Mouse (Mus musculus): ENCODE results near the gene Zfp956. TPM values are rescaled to one million over a fixed set of nuclear protein-coding genes. Genes with fewer than 3 reads are reported as not detected.

The Zfp956 gene
- 10 to 100 TPM; 22.2 to 25.7 TPM for total RNA-seq (2021)
- long read RNA-seq, transcript Zfp956-201 (5 exons, 2,761 nt), result major isoform, 14 of 17 reads
- long read RNA-seq, partial matches to known transcripts, result 0 of 17 reads
- long read RNA-seq, other reads (novel, unspliced or antisense), result 3 of 17 reads

DNA sequence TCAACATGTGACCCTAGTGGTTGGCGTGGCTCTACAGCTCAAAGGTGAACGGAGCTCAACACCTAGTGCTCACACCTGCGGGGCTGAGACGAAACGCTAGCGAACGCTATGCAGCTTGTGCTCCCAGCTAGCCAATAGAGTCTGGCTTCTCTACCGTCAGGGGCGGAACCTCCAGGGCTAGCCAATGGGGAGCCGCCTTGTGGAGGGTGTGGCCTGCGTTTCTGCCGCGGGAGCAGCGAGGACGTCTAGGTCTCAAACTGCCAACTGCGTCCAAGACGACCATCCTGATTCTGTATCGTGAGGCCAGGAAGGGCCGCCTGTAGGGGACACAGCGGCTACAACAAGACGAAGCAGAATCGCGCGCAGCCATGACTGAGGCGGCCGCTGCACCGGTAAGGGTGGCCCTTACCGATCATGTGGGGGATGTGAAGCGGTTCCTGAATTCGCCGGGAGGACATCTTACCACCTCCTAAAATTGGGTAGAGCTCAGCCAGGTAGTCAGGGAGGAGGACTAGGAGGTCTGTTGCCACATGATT lies at the start of gene Zfp956:
Gene Zfp956, plus strand, starts transcription at position 200 of the 536 bp plus-strand sequence.
- peak; percentile 92 to 96 for DNase-seq (ENCODE audit: low spot score in 2 of 2)

DNA sequence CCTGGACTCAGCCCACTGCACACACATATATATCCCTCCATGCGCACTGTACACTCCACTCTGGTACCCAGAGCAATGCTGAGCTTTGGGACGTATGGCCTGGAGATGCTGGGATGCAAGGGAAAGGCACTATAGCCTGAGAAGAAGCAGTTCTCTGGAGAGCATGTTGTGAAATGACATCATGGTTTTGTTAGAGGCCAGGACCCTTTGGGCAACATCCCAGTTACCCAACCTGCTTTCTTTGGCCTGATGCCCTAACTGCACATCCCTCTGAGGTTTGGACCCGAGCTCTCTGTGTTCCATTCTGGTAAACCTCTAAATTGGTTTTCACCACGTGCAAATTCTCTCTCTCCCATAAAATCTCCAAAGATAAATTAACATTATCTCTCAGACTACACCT lies 49.6 kb upstream of the Zfp956 start:
- no peak for DNase-seq (ENCODE audit: low spot score in 2 of 2)

DNA sequence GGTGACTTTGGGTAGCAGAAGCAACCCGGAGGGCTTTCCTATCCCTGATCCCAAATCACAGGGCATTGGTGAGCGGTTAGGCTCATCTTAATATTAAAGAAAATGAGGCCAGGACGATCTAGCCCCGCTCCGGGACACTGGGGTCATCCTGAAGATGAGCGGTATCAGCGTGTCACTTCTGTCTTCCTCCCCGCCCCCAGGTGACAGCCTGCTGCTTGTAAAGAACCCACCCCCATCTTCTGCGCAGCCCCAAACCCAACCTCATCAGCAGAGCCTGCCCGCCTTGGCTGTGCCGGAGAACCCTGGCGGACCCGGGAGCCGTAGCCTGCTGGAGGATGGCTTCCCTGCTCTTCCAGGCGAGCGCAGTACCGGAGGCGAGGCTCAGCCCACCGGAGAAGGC lies 48.8 kb upstream of the Zfp956 start:
- no peak for DNase-seq (ENCODE audit: low spot score in 2 of 2)

DNA sequence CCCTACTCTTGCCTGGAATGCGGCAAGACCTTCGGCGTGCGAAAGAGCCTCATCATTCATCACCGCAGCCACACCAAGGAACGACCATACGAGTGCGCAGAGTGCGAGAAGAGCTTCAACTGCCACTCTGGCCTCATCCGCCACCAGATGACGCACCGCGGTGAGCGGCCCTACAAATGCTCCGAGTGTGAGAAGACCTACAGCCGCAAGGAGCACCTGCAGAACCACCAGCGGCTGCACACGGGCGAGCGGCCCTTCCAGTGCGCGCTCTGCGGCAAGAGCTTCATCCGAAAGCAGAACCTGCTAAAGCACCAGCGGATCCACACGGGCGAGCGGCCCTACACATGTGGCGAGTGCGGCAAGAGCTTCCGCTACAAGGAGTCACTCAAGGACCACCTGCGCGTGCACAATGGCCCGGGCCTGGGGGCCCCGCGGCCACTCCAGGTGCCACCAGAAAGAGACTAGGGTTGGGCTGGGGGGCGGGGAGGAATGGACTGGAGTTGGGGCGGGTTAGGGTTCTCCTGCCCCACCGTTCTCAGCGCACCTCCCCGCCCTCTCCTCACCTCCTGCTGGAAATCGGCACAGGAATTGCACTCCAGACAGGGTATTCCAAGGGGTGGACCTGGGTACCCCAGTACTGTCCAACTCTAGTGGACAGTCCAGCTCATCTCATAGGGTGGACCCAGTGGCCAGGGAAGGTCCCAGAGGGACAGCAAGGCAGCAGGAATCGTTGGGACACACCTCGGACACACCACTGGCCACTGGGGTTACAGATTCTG lies 48.1 kb upstream of the Zfp956 start:
- DNase-seq (ENCODE audit: low spot score in 2 of 2), result no peak

DNA sequence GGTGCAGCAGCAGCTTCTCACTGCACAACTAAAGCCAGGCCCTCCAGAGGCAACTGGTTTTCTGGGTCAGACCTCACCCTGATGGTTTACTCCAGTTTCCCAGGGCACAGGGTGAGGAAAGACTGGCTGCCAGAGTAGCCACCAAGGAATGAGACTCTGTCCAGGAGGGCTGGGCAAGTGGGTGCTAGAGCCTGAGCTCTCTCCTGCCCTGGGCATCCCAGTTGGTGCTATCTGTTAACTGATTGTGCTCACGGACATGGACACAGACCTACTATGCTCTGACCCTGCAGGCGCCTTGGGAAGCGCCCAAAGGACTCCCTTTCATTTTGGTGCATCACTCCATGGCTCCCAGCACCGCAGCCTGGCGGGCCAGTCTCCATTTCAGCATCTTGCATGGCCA lies 46.9 kb upstream of the Zfp956 start:
- DNase-seq (ENCODE audit: low spot score in 2 of 2), result no peak

DNA sequence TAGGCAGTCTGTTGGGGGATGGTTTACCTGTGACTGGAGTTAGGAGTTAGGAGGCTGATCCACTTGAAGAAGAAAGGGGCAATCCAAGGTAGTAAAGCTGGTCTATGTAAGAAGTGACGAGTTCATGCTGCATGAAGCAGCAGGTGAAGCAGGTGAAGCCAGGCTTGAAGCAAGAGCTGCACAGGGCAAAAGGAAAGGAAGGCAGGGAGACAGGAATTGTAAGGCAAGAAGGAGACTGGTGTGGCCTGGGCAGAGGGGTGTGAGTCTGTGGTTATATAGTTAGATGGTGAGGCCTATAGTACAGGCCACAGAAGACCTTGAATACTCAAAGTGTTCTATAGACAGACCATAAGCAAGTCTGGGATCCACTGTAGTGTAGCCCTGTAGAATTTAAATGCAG lies 44.2 kb upstream of the Zfp956 start:
- no peak for DNase-seq (ENCODE audit: low spot score in 2 of 2)

DNA sequence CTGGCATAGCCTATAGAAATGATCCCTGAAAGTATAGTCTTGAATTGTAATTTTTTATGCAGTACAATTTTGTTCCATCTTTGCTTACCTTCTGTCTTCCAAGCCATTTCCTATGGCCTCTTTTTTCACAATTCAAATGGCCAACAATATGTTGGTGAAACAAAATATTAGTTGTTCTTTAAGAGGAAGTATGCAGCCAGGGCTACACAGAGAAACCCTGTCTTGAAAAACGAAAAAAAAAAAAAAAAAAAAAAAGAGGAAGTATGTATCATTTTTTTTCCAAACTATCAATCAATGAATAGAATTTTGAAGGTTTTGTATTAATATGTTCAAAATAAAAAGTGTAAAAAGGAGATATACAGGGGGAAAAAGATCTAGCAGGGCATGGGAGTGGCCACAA lies 41.5 kb upstream of the Zfp956 start:
- DNase-seq (ENCODE audit: low spot score in 2 of 2), result no peak

DNA sequence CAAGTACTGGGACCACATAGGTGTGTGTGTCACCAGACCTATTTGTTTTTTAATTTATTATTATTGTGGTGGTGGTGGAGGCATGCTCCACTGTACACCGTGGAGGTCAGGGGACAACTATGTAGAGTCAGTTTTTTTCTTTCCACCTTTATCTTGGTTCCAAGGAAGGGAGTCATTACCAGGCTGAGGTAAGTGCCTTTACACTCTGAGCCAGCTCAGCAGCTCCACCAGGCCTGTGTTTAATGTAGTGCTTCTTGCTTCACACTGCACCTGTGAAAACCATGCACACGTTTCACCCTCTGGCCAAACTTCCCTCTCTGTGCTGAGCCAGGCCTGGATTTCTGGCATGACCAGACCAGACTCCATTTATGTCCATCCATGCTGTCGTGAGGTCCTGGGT lies 40.2 kb upstream of the Zfp956 start:
- DNase-seq (ENCODE audit: low spot score in 2 of 2), result no peak

DNA sequence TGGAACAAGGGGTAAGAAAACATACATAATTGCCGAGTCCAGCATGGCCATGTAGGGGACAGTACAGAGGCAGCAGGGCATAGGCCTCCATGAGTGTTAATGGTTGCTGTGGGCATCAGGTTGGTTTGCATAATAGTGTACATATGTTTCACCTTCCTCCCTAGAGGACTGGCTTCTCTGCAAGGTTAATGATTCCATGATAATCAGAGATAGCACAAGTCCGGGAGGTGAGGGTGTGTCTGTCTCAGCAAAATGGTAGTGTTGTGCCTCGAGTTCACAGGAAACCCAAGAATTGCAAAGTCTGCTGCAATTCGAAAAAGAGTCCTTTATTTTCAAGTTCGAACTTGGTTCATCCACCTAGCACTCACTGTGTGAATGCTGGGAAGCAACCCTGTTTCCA lies 36.1 kb upstream of the Zfp956 start:
- no peak for DNase-seq (ENCODE audit: low spot score in 2 of 2)

DNA sequence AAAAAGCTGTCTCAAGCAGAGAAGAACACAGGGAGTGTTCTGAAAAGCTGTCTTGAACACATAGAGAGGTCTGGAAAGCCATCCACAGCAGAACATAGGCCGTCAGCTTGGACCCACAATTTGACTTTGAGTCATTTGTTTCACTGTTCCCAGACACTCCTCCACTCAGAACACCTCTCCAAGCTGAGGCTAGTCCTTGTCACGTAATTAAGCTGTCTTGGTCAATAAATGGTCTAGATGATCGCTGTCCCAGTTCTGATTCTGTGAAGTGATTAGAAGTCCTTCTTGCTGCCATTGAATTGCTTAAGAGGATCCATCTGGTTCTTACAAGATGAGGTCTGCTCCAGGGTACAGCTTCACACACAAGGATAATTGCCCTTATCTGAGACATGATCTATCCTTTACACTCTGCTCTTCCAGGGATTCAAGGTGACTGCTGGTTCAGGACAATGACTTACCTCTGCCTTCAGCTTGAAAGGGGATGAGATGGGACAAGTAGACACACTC lies 34.4 kb upstream of the Zfp956 start:
- DNase-seq (ENCODE audit: low spot score in 2 of 2), result no peak

DNA sequence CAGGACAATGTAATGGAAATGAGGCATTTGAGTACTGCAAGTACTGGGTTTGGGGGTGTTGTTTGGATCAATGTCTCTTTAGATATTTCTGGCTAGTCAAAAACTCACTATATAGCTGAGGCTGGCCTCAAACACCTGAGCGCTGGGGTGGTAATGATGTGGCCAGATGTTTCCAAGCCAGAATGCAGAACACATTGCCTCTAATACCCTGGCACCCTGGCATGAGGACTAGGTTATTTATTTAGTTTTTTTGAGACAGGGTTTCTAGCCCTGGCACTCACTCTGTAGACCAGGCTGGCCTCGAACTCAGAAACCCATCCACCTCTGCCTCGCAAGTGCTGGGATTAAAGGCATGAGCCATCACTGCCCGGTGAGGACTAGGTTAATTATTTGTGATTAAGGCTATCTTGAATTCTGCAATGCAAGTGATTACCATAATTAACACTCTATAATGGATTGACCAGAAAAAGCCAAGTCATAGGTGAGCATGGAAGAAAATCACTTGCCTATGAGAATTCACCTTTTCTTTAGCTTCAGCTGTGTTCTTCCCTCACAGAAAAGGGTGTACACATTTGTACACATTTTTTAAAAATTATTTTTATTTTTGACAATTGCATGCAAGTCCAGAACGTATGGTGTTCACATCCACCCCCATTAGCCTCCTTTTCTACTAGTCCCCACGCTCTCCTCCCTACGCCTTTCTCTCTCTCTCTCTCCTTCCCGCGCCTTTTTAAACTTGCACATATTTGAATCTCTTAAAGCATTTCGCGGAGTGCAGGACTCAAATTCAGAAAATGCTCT lies 33.3 kb upstream of the Zfp956 start:
- no peak for DNase-seq (ENCODE audit: low spot score in 2 of 2)

DNA sequence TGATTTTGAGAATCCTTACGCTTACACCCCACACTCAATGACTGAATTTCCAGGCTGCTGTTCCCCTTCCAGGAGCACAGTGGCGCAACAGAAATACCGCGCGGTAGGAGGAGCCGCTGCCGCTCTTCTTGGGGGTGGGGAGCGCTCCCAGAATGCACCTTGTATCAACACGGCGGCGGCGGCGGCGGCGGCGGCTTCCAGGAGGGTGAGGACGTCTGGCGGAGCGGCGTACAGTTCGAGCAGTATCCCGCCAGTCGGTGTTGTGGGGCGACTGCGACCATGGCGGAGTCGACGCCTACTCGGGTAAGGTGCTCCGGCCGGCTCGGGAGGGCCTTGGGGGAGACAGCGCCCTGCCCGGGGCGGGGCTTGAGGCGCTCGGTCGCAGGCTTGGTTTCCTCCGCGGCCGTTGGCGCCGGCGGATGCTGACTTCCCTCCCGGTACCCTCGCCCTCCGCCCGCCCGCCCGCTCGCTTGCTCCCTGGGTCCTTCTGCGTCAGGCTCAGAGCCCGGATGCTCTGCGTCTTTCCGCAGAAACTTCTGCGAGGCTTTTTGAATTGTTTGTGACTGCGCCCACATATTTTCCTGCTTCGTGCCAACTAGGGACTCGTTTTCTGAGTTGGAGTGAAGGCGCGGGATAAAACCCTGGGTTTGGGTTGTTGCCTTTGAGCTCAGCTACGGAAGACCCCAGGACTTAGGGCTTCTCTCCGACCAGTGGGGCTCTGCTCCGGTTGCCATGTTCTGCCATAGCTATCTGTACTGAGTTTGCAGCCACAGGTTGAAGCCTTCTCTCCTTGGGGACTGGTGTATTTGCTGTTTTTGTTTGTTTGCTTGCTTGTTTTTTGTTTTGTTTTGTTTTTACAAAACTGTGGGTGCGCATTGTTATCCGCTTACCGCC lies 32.5 kb upstream of the Zfp956 start, which contains the start of gene Zfp212:
Gene Zfp212, plus strand, starts transcription at position 30 of the 894 bp plus-strand sequence.
- DNase-seq (ENCODE audit: low spot score in 2 of 2), result peak; percentile 88 to 93

DNA sequence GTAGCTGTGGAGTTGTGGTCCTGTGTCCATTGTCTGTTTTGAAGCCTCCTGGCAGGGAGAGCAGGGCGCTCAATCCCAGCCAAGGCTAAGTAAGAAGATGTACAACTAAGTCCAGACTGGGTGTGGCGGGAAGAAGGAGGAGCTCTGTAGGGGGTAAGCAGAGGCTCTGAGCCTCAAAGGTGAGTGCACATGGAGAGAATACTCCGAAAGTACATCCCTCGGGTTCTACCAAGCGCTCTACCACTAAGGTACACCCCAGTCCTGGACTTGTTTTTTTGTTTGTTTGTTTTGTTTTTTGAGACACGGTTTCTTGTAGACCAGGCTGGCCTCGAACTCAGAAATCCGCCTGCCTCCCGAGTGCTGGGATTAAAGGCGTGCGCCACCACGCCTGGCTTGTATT lies 10.7 kb upstream of the Zfp956 start:
- no peak for DNase-seq (ENCODE audit: low spot score in 2 of 2)

DNA sequence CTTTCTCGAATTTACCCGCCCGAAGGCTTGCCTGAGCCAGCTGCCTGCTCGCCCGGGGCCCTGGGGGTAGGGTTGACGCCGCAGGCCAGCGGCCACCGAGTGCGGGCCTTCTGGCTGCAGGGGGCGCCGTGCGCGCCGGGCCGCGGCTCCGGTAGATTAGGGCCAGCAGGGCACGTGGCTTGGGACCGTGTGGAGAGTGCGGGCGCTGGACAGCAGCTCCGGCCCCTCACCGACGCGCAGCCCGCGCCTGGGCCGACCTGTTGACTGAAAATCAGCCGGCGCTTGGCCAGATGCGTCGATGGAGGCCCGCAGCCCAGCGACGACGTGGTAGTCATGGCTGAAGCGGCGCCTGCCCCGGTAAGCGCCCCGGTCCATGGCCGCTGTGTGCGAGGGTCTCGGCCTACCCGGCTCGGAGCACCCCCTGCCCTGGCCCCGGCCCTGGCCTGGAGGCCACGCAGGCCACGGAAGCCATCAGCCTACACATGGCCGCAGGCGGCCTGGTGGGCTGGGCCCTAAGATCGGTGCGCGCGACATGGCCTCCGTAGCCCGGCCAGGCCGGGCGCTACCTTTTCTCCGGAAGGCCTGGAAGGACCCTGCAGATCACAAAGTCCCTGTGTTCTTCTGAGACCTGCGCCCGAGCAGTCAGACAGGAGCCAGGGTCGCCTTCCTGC lies 10.0 kb upstream of the Zfp956 start:
- DNase-seq (ENCODE audit: low spot score in 2 of 2), result peak in 1 of 2 experiments; percentile 48

DNA sequence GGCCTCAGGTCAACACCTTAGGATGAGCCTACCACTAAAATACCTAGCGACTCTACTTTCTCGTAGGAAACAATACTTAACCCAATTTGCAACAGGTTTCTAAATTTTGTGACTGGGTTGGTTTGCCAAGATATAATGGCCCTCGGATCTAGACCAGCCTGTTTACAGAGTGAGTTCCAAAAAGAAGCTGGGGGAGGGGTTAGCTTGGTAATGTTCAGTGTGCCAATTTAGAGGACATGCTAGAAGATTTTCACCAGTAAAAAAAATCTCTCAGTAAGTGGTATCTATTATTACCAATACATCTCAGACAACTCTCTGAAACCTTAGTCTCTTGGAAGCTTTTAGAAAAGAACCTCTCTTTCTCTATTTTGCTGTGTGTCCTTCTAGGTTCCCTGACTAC lies 9.5 kb upstream of the Zfp956 start:
- no peak for DNase-seq (ENCODE audit: low spot score in 2 of 2)

DNA sequence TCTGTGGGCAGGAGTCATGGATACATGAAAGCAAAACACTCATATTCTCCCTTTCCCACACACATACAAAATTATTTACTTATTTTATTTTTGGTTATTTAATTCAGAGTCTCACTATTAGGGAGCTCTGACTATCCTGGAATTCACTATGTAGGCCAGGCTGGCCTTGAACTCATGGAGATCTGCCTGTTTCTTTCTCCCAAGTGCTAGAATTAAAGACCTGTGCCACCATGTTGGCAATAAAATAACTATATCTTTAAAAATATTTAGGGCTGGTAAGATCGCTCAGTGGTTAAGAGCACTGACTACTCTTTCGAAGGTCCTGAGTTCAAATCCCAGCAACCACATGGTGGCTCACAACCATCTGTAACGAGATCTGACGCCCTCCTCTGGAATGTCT lies 5.8 kb upstream of the Zfp956 start:
- DNase-seq (ENCODE audit: low spot score in 2 of 2), result no peak

DNA sequence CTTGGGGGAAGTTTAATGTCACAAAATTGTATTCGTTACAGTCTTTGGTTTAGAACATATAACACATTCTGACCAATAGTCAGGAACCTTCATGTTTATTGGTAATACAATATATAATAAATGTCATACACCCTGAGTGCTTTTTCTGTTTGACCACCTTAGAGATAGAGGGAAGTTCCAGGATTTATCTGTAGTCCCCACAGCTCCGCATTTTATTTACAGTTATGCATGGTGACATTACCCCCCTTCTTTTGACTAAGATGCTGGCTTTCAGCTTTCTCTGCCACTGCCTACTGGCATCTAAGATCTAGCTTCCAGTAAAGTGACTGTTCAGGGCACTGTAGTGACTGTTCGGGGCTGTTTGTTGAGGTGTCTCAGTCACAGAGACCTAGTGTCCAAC lies 1.2 kb downstream of the Zfp956 start:
- no peak for DNase-seq (ENCODE audit: low spot score in 2 of 2)

DNA sequence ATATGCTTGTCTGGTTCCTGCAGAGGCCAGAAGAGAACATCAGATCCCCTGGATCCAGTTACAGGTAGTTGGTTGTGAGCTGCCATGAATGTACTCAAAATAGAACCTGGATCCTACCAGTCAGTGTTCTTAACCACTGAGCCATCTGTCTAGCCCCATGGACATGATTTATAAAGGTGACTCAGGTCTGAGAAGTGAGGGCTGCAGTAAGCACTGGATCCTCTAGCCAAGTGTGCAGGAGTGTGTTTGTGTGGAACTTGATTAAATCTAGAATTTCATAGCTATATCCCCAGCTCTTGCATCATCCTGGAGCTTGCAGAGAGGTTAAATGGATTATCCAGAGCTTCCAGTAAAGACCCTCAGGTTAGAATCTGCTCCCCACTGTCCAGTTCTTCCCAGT lies 4.6 kb downstream of the Zfp956 start:
- DNase-seq (ENCODE audit: low spot score in 2 of 2), result no peak

DNA sequence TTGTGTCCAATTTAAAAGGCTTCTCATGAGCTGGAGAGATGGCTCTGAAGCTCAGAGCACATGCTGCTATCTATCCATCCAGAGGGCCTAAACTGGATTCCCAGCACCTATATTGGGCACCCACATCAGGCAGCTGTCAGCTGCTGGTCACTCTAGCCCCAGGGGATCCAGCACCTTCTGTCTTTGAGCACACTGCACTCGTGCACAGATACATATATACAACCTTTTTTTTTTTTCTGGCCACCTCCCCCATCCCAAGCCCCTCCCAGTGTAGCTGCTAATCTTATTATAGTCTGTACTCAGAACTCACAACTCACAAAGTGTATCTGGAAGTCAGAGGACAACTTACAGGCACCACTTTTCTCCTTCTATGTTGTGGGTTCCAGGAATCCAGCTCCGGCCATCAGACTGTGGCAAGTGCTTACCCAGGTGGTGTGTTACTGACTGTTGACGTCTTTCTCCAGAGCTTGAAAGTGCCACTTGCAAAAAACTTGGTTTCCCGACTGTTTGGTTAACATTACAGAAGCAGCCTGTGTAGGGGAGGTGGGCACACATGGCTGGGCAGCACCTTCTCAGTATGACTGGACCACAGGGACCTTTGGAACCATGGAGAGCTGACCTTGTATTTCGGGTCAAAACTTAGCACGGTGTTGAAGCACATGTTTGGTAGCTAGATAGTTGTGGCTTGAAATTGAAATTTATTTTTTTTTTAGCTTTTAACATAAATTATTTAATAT lies 7.7 kb downstream of the Zfp956 start:
- no peak for DNase-seq (ENCODE audit: low spot score in 2 of 2)

DNA sequence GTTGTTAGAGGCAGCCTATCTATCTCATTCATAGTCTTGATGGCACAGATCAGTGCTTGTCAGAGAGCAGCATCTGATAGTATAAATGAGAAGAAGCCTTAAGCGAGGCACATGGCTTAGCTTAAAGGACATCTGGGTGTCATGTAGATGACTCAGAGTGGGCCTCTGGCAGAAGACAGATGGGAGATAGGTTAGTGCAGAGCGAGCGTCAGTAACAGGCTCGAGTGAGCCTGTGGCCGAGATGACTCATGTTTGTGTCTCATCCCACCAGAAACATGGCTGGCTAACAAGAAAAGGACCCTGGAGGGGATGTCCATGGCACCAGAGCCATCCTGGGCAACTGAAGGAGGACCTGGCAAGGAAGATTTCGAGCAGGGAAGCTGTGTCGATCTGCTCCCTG lies 9.9 kb downstream of the Zfp956 start:
- DNase-seq (ENCODE audit: low spot score in 2 of 2), result peak; percentile 32 to 46
